Mouse (Mus musculus): ENCODE results near the gene Gm36028.

Gm36028 gene

GRCm38 (mm10) chr16:37808866-37809622 lies 51.9 kb downstream of the Gm36028 start:
- DNase-seq (ENCODE audit: low spot score in 2 of 2), result no peak

- DNase-seq (ENCODE audit: low spot score in 2 of 2), result no peak
These were observed 53.7 kb downstream of the Gm36028 start for GRCm38 (mm10) chr16:37807269-37807668.

GRCm38 (mm10) chr16:37805746-37806495 lies 55.0 kb downstream of the Gm36028 start:
- no peak for DNase-seq (ENCODE audit: low spot score in 2 of 2)

GRCm38 (mm10) chr16:37803387-37803950 lies 57.5 kb downstream of the Gm36028 start:
- no peak for DNase-seq (ENCODE audit: low spot score in 2 of 2)

GRCm38 (mm10) chr16:37802686-37803295 lies 58.2 kb downstream of the Gm36028 start:
- DNase-seq (ENCODE audit: low spot score in 2 of 2), result no peak

- no peak for DNase-seq (ENCODE audit: low spot score in 2 of 2)
These were observed 59.8 kb downstream of the Gm36028 start for GRCm38 (mm10) chr16:37801097-37801496.

All from spleen, postnatal 14 days (tissue).